Mouse (Mus musculus) limb, embryonic 13.5 days (tissue): ENCODE results near the gene Chrne. TPM values are rescaled to one million over a fixed set of nuclear protein-coding genes. Genes with fewer than 3 reads are reported as not detected.

Experiments
- ATAC-seq: fragments of 200-750 bp; cut with Nextera tagmentation; 2 replicates; pipeline ENCODE4 v1.8.0; 2017; ENCODE audit warnings: low read depth, moderate number of reproducible peaks, moderate TSS enrichment; ENCODE audit not compliant: low FRiP score
- H3K27ac ChIP-seq: fragments of 300-500 bp; sonication (generic); 2 replicates; pipeline ENCODE4 v1.5.1; 2015; ENCODE audit warnings: inconsistent platforms, mild to moderate bottlenecking, moderate library complexity
- H3K27me3 ChIP-seq: fragments of 300-500 bp; sonication (generic); 2 replicates; pipeline ENCODE4 v1.6.1; 2015; ENCODE audit warnings: mild to moderate bottlenecking, inconsistent platforms
- H3K36me3 ChIP-seq: fragments of 300-500 bp; sonication (generic); 2 replicates; pipeline ENCODE4 v1.6.1; 2015; ENCODE audit warnings: inconsistent platforms, mild to moderate bottlenecking, moderate library complexity
- H3K4me1 ChIP-seq: fragments of 300-500 bp; sonication (generic); 2 replicates; pipeline ENCODE4 v1.6.1; 2015; ENCODE audit warnings: inconsistent platforms
- H3K4me2 ChIP-seq: fragments of 300-500 bp; sonication (generic); replicated peaks from 2 replicates; pipeline ENCODE4 v1.6.1; 2015; ENCODE audit warnings: inconsistent platforms, mild to moderate bottlenecking, moderate library complexity
- H3K4me3 ChIP-seq: fragments of 300-500 bp; sonication (generic); 2 replicates; pipeline ENCODE4 v1.5.1; 2015; ENCODE audit warnings: moderate library complexity, mild to moderate bottlenecking, inconsistent platforms
- H3K9ac ChIP-seq: fragments of 300-500 bp; sonication (generic); 2 replicates; pipeline ENCODE4 v1.6.1; 2015; ENCODE audit warnings: mild to moderate bottlenecking, inconsistent platforms
- H3K9me3 ChIP-seq: fragments of 300-500 bp; sonication (generic); 2 replicates; pipeline ENCODE4 v1.6.1; 2016; ENCODE audit warnings: inconsistent platforms
- WGBS: fragments of 180-500 bp; shearing (Covaris S2); methylation state at CpG from one replicate; pipeline ENCODE4 v1.1.7; 2015; 5-methylcytosine and 5-hydroxymethylcytosine counted together
- polyA plus RNA-seq: library from polyadenylated mRNA; unstranded; fragments of >200 nt; fragmentation: Nextera tagmentation; extraction: Ambion mirVana; gene quantifications from 2 replicates; pipeline ENCODE4 v1.2.1, GENCODE M21; 2015

The Chrne gene
- polyA plus RNA-seq, 1 experiment from 2014 or later, result not detected

DNA sequence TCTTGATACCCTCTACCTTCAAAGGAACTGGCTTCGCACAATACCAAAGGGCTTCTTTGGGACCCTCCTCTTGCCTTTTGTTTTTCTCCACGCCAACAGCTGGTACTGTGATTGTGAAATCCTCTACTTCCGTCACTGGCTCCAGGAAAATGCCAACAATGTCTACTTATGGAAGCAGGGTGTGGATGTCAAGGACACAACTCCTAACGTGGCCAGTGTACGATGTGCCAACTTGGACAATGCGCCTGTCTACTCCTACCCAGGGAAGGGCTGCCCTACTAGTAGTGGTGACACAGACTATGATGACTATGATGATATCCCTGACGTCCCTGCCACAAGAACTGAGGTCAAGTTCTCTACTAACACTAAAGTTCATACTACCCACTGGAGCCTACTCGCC lies 21.0 kb upstream of the Chrne start:
- H3K4me2 ChIP-seq, result no peak overlapping the region
- no peak for ATAC-seq
- H3K4me3 ChIP-seq, result no peak overlapping the region
- H3K36me3 ChIP-seq, result peaks cover 17% of the 10 kb centered on the region
- H3K27me3 ChIP-seq, result no peaks in the 10 kb centered on the region
- 88% methylated on average over 8 of the region's 8 CpGs for WGBS
- no peaks in the 10 kb centered on the region for H3K9me3 ChIP-seq
- H3K4me1 ChIP-seq, result no peaks in the 10 kb centered on the region; the same call in 1 of the 2 replicates
- H3K27ac ChIP-seq, result no peak overlapping the region
- no peak overlapping the region for H3K9ac ChIP-seq

- H3K4me2 ChIP-seq, result no peak within 1 kb of the TSS
- H3K27ac ChIP-seq, result no peak within 1 kb of the TSS
- H3K36me3 ChIP-seq, result peaks cover 6% of the 10 kb centered on the region
- no peaks in the 10 kb centered on the region for H3K4me1 ChIP-seq
- no peaks in the 10 kb centered on the region for H3K27me3 ChIP-seq
- no peak within 1 kb of the TSS for H3K9ac ChIP-seq
- no peak for ATAC-seq
- H3K9me3 ChIP-seq, result no peaks in the 10 kb centered on the region
- 49% methylated on average over 5 of the region's 5 CpGs for WGBS
- H3K4me3 ChIP-seq, result no peak within 1 kb of the TSS
Measured at GRCm38 (mm10) chr11:70638714-70639278, 19.8 kb upstream of the Chrne start, which contains the start of gene Gp1ba. Gene Gp1ba (plus strand): TSS chr11:70639122.

- 76% methylated on average over 1 of the region's 1 CpGs for WGBS
Measured at GRCm38 (mm10) chr11:70638293-70638692, 19.3 kb upstream of the Chrne start.

DNA sequence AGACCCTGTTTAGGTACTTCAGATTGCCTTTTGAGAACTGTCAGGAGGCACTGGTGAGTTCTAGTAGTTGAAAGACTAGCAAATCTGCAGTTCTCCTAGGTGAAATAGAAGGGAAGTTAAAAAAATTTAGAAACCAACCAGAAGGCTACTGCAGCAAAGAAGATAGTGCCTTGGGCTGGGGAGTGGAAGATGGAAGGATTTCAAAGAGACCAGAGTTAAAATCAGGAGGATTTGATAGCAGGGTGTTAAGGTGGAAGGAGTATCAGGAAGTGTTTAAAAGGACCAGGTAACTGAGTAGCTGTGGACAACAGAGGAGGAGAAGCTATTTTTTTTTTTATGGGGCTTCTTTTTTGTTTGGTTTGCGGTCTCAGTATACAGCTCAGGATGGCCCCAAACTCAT lies 18.7 kb upstream of the Chrne start:
- Histone ChIP-seq H3K27me3 (no peaks in the 10 kb centered on the region), H3K36me3 (peaks cover 2% of the 10 kb centered on the region), H3K9me3 (no peaks in the 10 kb centered on the region), H3K4me3 (no peak overlapping the region), H3K4me2 (no peak overlapping the region), H3K9ac (no peak overlapping the region), H3K27ac (no peak overlapping the region), H3K4me1 (no peaks in the 10 kb centered on the region)
- WGBS, result 94% methylated on average over 1 of the region's 1 CpGs
- no peak for ATAC-seq

More at GRCm38 (mm10) chr11:70638293-70638692, 19.3 kb upstream of the Chrne start:
- ATAC-seq, result no peak
- no peak overlapping the region for H3K27ac ChIP-seq
- peaks cover 6% of the 10 kb centered on the region for H3K36me3 ChIP-seq
- no peak overlapping the region for H3K4me2 ChIP-seq
- no peak overlapping the region for H3K9ac ChIP-seq
- no peaks in the 10 kb centered on the region for H3K27me3 ChIP-seq
- H3K4me3 ChIP-seq, result no peak overlapping the region
- no peaks in the 10 kb centered on the region for H3K9me3 ChIP-seq
- H3K4me1 ChIP-seq, result no peaks in the 10 kb centered on the region

DNA sequence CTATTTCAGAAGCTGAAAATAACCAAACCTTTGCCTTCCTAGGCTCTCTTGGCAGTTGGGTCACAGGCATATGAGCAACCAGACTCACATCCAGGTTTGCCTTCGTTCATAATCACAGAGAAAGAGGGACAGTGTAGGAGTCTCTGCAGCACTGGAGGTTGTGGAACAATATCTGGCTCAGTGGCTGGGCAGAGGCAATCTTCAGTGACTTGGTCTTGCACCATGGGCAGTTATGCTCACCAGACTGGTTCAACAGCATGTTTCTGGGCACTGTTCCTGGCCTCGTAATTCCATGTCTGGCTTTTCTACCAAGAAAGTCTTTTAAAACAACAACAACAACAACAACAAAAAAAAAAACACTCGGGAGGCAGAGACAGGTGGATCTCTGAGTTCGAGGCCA lies 16.6 kb upstream of the Chrne start:
- Histone ChIP-seq H3K27me3 (no peaks in the 10 kb centered on the region), H3K36me3 (no peaks in the 10 kb centered on the region), H3K4me3 (no peak overlapping the region), H3K27ac (no peak overlapping the region), H3K4me1 (no peaks in the 10 kb centered on the region), H3K4me2 (no peak overlapping the region), H3K9ac (no peak overlapping the region), H3K9me3 (no peaks in the 10 kb centered on the region)
- 75% methylated on average over 4 of the region's 4 CpGs for WGBS
- ATAC-seq, result no peak

DNA sequence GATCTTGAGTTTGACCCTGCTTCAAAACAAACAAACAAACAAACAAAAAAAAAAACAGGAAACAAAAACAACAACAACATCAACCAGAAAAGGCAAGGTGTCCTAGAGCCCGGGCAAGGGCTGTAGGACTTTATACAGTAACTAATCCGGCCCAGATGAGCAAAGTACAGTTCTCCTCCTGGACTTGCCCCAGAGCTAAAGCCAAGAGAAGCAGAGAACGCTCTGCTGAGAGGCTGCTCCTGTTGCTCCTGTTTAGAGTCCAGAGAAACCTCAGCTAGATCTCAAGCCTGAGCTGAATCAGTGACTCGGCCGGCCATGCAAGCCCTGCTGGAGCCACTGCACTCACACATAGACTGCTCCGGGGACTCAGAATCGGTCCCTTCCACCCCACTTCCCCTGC lies 11.1 kb upstream of the Chrne start:
- no peaks in the 10 kb centered on the region for H3K36me3 ChIP-seq
- no peak overlapping the region for H3K4me2 ChIP-seq
- no peaks in the 10 kb centered on the region for H3K4me1 ChIP-seq
- WGBS, result 75% methylated on average over 7 of the region's 7 CpGs
- H3K9ac ChIP-seq, result no peak overlapping the region
- no peaks in the 10 kb centered on the region for H3K27me3 ChIP-seq
- no peak overlapping the region for H3K4me3 ChIP-seq
- ATAC-seq, result no peak
- H3K27ac ChIP-seq, result no peak overlapping the region
- H3K9me3 ChIP-seq, result no peaks in the 10 kb centered on the region

DNA sequence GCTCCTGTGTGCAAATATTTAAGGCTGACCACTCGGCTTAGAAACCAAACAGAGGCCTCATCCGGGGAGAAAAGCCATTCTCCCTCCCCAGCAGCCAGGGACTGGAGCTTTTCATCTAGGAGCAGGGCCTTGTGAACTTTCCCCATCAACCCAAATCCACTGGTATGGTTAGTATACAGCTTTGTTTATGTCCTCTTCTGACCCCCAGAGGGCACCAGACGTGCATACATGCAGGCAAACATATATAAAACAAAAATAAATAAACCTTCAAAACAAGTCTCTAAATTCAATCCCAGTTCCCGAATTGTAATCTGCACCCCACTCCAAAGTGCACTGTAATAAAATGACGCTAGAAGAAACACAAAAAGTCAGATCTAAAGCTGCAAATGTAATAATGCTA lies 10.5 kb upstream of the Chrne start:
- Histone ChIP-seq H3K27me3 (no peaks in the 10 kb centered on the region), H3K36me3 (no peaks in the 10 kb centered on the region), H3K27ac (no peak overlapping the region), H3K9ac (no peak overlapping the region), H3K9me3 (no peaks in the 10 kb centered on the region), H3K4me2 (no peak overlapping the region), H3K4me3 (no peak overlapping the region), H3K4me1 (no peaks in the 10 kb centered on the region)
- WGBS, result 50% methylated on average over 5 of the region's 5 CpGs
- ATAC-seq, result no peak

GRCm38 (mm10) chr11:70628431-70628830 lies 9.4 kb upstream of the Chrne start:
- WGBS, result 81% methylated on average over 2 of the region's 2 CpGs
- Histone ChIP-seq H3K4me3 (no peak overlapping the region), H3K36me3 (no peaks in the 10 kb centered on the region), H3K4me2 (no peak overlapping the region), H3K27me3 (no peaks in the 10 kb centered on the region), H3K4me1 (no peaks in the 10 kb centered on the region), H3K9ac (no peak overlapping the region), H3K9me3 (no peaks in the 10 kb centered on the region), H3K27ac (no peak overlapping the region)
- ATAC-seq, result no peak

GRCm38 (mm10) chr11:70626877-70627276 lies 7.9 kb upstream of the Chrne start:
- no peaks in the 10 kb centered on the region for H3K27me3 ChIP-seq
- WGBS, result 74% methylated on average over 4 of the region's 4 CpGs
- no peaks in the 10 kb centered on the region for H3K36me3 ChIP-seq
- no peak overlapping the region for H3K4me3 ChIP-seq
- H3K9me3 ChIP-seq, result no peaks in the 10 kb centered on the region
- no peak for ATAC-seq
- no peak overlapping the region for H3K27ac ChIP-seq
- H3K9ac ChIP-seq, result no peak overlapping the region
- no peaks in the 10 kb centered on the region for H3K4me1 ChIP-seq
- no peak overlapping the region for H3K4me2 ChIP-seq

DNA sequence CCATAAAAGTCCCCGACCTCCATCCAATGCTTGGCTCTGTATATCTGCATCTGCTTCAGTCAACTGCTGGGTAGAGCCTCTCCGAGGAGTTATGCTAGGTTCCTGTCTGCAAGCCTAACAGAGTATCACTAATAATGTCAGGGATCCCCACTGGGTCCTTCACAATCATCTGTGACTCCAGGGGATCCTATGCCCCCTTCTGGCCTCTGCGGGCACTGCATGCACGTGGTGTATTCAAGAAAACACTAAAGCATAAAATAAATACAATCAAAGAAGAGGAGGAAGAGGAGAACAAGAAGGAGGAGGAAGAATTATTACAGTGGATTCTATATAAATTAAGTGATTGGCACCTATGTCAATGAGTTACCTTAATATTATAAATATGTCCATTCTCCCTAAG lies 6.5 kb upstream of the Chrne start:
- 50% methylated on average over 4 of the region's 4 CpGs for WGBS
- H3K4me1 ChIP-seq, result no peaks in the 10 kb centered on the region
- H3K27ac ChIP-seq, result no peak overlapping the region
- no peak for ATAC-seq
- H3K27me3 ChIP-seq, result no peaks in the 10 kb centered on the region
- no peaks in the 10 kb centered on the region for H3K36me3 ChIP-seq
- H3K4me2 ChIP-seq, result no peak overlapping the region
- H3K9ac ChIP-seq, result no peak overlapping the region
- H3K4me3 ChIP-seq, result no peak overlapping the region
- no peaks in the 10 kb centered on the region for H3K9me3 ChIP-seq

DNA sequence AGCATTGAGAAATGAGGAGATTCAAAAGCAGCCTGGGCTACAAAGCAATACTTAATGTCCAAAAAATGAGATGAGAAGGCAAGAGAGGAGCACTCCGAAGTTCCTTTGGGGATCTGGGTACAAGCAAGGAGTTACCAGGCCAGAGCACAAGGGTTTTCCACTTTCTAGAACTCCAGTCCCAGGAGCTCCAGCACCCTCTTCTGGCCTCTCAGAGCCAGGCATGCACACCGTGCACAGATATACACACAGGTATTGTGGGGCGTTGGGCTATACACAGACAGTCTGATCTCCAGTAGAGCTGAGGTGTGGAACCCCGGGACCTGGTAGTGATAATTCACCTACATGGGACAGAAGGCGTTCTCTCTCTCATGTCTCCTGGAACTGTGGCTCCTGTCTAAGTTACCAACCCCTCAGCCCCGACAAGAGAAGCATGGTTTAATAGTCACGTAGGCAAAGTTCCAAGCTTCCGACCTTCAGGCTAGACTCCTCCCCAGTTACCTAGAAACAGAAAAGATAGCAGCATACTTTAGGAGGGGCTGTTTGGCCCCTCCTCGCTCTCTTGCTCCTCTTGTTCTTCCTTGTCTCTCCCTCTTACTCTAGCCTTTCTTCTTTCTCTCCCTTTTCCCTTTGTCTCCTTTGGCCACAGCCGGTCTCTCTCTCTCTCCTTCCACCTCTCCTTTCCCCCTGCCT lies 4.2 kb upstream of the Chrne start:
- Histone ChIP-seq H3K4me3 (no peak overlapping the region), H3K9me3 (no peaks in the 10 kb centered on the region), H3K4me2 (no peak overlapping the region), H3K27me3 (no peaks in the 10 kb centered on the region), H3K27ac (no peak overlapping the region; the same call in 1 of the 2 replicates), H3K9ac (no peak overlapping the region), H3K36me3 (no peaks in the 10 kb centered on the region), H3K4me1 (no peaks in the 10 kb centered on the region)
- ATAC-seq, result no peak
- 79% methylated on average over 10 of the region's 10 CpGs for WGBS

GRCm38 (mm10) chr11:70621972-70622814 lies 3.2 kb upstream of the Chrne start:
- Histone ChIP-seq H3K4me1 (no peaks in the 10 kb centered on the region), H3K27me3 (no peaks in the 10 kb centered on the region), H3K36me3 (no peaks in the 10 kb centered on the region), H3K4me3 (no peak overlapping the region), H3K27ac (no peak overlapping the region), H3K9me3 (no peaks in the 10 kb centered on the region), H3K9ac (no peak overlapping the region), H3K4me2 (no peak overlapping the region)
- 39% methylated on average over 7 of the region's 7 CpGs for WGBS
- no peak for ATAC-seq
